Mouse (Mus musculus): ENCODE measurements at regions not wholly inside any gene's neighbourhood (a gene's known extent, or its start where the extent isn't known, plus 50 kb on each side); places are given as distances from the start of the nearest gene placed in this dataset.

DNA sequence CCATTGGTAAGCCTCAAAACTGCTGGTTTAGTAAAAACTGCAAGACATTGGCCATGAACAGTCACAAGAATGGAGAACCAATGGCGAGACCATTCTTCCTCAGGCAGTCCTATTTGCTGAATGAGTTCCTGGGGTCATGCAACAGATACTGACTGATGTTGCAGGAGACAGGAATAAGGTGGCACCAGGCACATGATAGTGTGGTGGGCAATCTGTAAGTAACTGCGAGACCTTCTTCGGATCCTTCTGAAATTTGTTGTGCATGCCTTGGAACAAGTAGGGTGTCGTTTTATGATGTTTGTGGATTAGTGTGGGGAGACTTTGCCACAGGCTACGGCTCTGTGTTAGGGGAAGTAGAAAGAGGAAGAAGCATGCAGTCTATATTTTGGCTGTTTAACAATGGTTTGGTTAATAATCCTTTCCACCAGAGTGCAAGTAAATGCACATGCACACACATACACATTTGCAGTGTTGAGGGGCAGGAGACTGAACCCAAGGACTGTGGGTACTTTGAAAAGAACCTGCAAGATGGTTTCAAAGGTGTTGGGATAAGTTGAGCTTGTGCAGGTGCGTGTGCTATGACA is 194.9 kb downstream of the Mex3b start:
- Histone ChIP-seq H3K27ac (replicated peaks in 1 of 2; ENCODE audit: control insufficient read depth in 1 of 2, insufficient read depth in 1 of 2, low read depth in 2 of 2, low read length in 2 of 2) (peak overlapping the region in 1 of 2 experiments; percentile 16; a peak in 1 of 4 replicates), H3K4me3 (ENCODE audit: control insufficient read depth in 1 of 2, insufficient read depth in 1 of 2, low read depth in 1 of 2, low read length in 2 of 2) (no peak overlapping the region), H3K4me1 (ENCODE audit: control insufficient read depth in 2 of 2, insufficient read depth in 2 of 2, low read length in 2 of 2) (no peaks in the 10 kb centered on the region; a peak in 1 of 4 replicates), H3K36me3 (ENCODE audit: control insufficient read depth, insufficient read depth, low read length) (no peaks in the 10 kb centered on the region), H3K27me3 (ENCODE audit: control insufficient read depth, insufficient read depth, low read length) (no peaks in the 10 kb centered on the region), H3K4me2 (ENCODE audit: low read length) (no peak overlapping the region), H3K9me3 (ENCODE audit: control insufficient read depth, low read length) (no peaks in the 10 kb centered on the region), H3K9ac (ENCODE audit: low read length) (no peak overlapping the region)
- WGBS = 78% methylated on average over 6 of the region's 6 CpGs
- no peak for ATAC-seq (ENCODE audit: insufficient number of reproducible peaks, insufficient read depth, low FRiP score, low read depth)

DNA sequence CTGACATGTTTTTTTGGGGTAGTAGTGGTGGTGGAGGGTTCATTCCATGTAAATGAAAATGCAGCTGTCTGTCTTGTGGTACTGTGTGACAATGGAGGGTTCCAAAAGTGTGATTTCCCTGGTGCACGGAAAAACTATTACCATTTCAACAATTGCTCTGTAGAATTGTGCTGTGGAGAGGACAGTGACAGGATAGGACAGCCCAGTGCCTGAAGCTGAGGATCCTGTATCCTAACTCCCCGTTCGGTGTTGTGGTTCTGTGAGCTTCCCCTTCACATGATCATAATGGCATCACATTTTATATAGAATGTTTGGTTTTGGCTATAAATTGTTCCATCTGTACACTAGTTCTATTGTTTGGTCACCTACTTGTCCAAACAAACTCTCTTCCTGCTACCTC is 196.4 kb downstream of the Mex3b start:
- no peak for ATAC-seq (ENCODE audit: insufficient number of reproducible peaks, insufficient read depth, low FRiP score, low read depth)
- H3K4me2 ChIP-seq (ENCODE audit: low read length) = no peak overlapping the region
- no peaks in the 10 kb centered on the region for H3K27me3 ChIP-seq (ENCODE audit: control insufficient read depth, insufficient read depth, low read length)
- H3K9me3 ChIP-seq (ENCODE audit: control insufficient read depth, low read length) = no peaks in the 10 kb centered on the region
- H3K9ac ChIP-seq (ENCODE audit: low read length) = no peak overlapping the region
- no peak overlapping the region for H3K27ac ChIP-seq (replicated peaks in 1 of 2; ENCODE audit: control insufficient read depth in 1 of 2, insufficient read depth in 1 of 2, low read depth in 2 of 2, low read length in 2 of 2)
- 83% methylated on average over 3 of the region's 3 CpGs for WGBS
- H3K4me1 ChIP-seq (ENCODE audit: control insufficient read depth in 2 of 2, insufficient read depth in 2 of 2, low read length in 2 of 2) = no peaks in the 10 kb centered on the region; a peak in 1 of 4 replicates
- no peak overlapping the region for H3K4me3 ChIP-seq (ENCODE audit: control insufficient read depth in 1 of 2, insufficient read depth in 1 of 2, low read depth in 1 of 2, low read length in 2 of 2)
- no peaks in the 10 kb centered on the region for H3K36me3 ChIP-seq (ENCODE audit: control insufficient read depth, insufficient read depth, low read length)

DNA sequence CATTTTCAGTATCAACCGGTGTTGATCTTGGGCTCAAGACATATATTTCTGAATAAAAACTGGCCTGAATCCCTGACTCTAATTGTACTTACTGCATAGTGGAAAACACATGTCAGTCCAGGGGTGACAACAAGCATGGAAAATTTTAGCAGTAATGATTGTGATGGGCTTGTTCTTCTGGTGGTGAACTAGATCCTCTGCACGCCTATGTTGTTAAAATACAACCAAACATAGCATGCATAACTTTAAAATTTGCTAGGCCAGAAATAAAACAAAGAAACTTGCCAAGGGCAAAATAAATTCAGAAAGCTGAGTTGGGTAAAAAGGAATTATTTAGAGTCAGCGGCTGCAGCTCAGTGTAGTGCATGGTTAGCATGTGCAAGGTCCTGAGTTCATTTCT is 198.2 kb downstream of the Mex3b start:
- 74% methylated on average over 3 of the region's 3 CpGs for WGBS
- no peaks in the 10 kb centered on the region for H3K27me3 ChIP-seq (ENCODE audit: control insufficient read depth, insufficient read depth, low read length)
- H3K9ac ChIP-seq (ENCODE audit: low read length) = no peak overlapping the region
- ATAC-seq (ENCODE audit: insufficient number of reproducible peaks, insufficient read depth, low FRiP score, low read depth) = no peak
- no peaks in the 10 kb centered on the region; a peak in 1 of 4 replicates for H3K4me1 ChIP-seq (ENCODE audit: control insufficient read depth in 2 of 2, insufficient read depth in 2 of 2, low read length in 2 of 2)
- no peak overlapping the region for H3K4me3 ChIP-seq (ENCODE audit: control insufficient read depth in 1 of 2, insufficient read depth in 1 of 2, low read depth in 1 of 2, low read length in 2 of 2)
- H3K27ac ChIP-seq (replicated peaks in 1 of 2; ENCODE audit: control insufficient read depth in 1 of 2, insufficient read depth in 1 of 2, low read depth in 2 of 2, low read length in 2 of 2) = no peak overlapping the region
- H3K36me3 ChIP-seq (ENCODE audit: control insufficient read depth, insufficient read depth, low read length) = no peaks in the 10 kb centered on the region
- no peak overlapping the region for H3K4me2 ChIP-seq (ENCODE audit: low read length)
- H3K9me3 ChIP-seq (ENCODE audit: control insufficient read depth, low read length) = no peaks in the 10 kb centered on the region

DNA sequence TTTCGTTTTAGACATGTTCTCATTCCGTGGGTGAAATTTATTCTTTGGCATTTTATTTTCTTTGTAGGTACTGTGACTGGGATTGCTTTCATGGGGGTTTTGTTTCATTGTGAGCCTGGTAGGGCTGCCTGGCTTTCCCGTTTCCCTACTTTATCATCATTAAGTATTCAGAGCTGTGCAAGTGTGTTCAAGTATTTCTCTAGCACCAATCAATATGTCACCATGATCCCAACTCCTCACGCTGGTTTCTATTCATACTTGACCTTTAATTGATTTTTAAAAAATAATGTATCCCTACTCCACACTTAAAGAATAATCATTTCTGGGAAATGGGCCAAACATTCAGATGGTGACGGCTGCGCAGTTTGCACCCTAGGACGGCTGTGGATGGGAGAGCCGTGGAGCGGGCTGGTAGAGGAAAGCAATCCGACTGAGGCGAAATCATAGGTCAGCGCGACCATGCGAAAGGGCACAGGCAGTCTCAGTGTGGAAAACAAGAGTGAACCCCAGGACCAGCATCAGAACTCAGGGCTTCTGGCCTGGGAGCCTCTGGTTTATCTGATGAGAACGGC is 207.4 kb downstream of the Mex3b start:
- WGBS = 86% methylated on average over 15 of the region's 15 CpGs
- no peak overlapping the region for H3K4me2 ChIP-seq (ENCODE audit: low read length)
- H3K27ac ChIP-seq (replicated peaks in 1 of 2; ENCODE audit: control insufficient read depth in 1 of 2, insufficient read depth in 1 of 2, low read depth in 2 of 2, low read length in 2 of 2) = no peak overlapping the region
- H3K4me1 ChIP-seq (ENCODE audit: control insufficient read depth in 2 of 2, insufficient read depth in 2 of 2, low read length in 2 of 2) = peaks cover 4% of the 10 kb centered on the region in 2 experiments; a peak in 2 of 4 replicates
- H3K9me3 ChIP-seq (ENCODE audit: control insufficient read depth, low read length) = no peaks in the 10 kb centered on the region
- no peak overlapping the region for H3K4me3 ChIP-seq (ENCODE audit: control insufficient read depth in 1 of 2, insufficient read depth in 1 of 2, low read depth in 1 of 2, low read length in 2 of 2)
- no peak overlapping the region for H3K9ac ChIP-seq (ENCODE audit: low read length)
- ATAC-seq (ENCODE audit: insufficient number of reproducible peaks, insufficient read depth, low FRiP score, low read depth) = no peak
- no peaks in the 10 kb centered on the region for H3K27me3 ChIP-seq (ENCODE audit: control insufficient read depth, insufficient read depth, low read length)
- no peaks in the 10 kb centered on the region for H3K36me3 ChIP-seq (ENCODE audit: control insufficient read depth, insufficient read depth, low read length)

DNA sequence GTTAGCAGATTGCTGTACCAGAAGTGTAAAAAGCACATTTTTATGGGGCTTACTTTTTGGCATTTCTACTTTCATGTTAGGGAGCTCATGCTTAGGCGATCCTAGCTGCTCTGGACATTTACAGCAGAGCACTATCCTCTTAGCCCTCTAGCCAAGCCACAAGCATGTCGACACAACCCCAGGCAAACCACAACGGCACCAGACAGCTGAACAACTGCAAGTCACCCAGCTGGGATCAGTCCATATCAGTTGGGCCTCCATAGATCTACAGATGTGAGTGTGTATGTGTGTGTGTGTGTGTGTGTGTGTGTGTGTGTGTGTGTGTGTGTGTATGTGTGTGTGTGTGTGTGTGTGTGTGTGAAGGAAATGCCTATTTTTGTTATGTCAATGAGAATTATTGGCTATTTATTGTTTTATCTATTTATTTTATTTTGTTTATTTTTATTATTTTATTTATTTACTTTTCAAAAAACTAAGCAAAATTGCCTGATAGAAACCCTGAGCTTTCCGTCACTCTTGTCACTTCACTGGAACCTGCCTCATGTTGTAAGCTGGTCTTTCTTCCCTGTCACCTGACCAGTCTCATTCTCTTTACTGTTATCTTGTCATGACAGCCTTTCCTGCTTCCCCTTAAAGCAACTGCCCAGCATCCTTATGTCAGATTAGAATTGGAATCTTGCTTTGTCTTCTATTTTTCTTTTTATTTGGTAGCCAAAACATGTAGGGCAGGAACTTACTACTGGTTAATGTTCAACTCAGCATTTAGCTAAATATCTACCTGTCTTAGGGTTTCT is 208.2 kb downstream of the Mex3b start:
- no peak overlapping the region for H3K4me2 ChIP-seq (ENCODE audit: low read length)
- H3K9ac ChIP-seq (ENCODE audit: low read length) = no peak overlapping the region
- H3K4me1 ChIP-seq (ENCODE audit: control insufficient read depth in 2 of 2, insufficient read depth in 2 of 2, low read length in 2 of 2) = peaks cover 4% of the 10 kb centered on the region in 2 experiments; a peak in 2 of 4 replicates
- ATAC-seq (ENCODE audit: insufficient number of reproducible peaks, insufficient read depth, low FRiP score, low read depth) = no peak
- H3K27ac ChIP-seq (replicated peaks in 1 of 2; ENCODE audit: control insufficient read depth in 1 of 2, insufficient read depth in 1 of 2, low read depth in 2 of 2, low read length in 2 of 2) = peak overlapping the region in 1 of 2 experiments; percentile 33; a peak in 1 of 4 replicates
- WGBS = 62% methylated on average over 4 of the region's 4 CpGs
- H3K27me3 ChIP-seq (ENCODE audit: control insufficient read depth, insufficient read depth, low read length) = no peaks in the 10 kb centered on the region
- H3K4me3 ChIP-seq (ENCODE audit: control insufficient read depth in 1 of 2, insufficient read depth in 1 of 2, low read depth in 1 of 2, low read length in 2 of 2) = no peak overlapping the region
- H3K36me3 ChIP-seq (ENCODE audit: control insufficient read depth, insufficient read depth, low read length) = no peaks in the 10 kb centered on the region
- no peaks in the 10 kb centered on the region for H3K9me3 ChIP-seq (ENCODE audit: control insufficient read depth, low read length)

DNA sequence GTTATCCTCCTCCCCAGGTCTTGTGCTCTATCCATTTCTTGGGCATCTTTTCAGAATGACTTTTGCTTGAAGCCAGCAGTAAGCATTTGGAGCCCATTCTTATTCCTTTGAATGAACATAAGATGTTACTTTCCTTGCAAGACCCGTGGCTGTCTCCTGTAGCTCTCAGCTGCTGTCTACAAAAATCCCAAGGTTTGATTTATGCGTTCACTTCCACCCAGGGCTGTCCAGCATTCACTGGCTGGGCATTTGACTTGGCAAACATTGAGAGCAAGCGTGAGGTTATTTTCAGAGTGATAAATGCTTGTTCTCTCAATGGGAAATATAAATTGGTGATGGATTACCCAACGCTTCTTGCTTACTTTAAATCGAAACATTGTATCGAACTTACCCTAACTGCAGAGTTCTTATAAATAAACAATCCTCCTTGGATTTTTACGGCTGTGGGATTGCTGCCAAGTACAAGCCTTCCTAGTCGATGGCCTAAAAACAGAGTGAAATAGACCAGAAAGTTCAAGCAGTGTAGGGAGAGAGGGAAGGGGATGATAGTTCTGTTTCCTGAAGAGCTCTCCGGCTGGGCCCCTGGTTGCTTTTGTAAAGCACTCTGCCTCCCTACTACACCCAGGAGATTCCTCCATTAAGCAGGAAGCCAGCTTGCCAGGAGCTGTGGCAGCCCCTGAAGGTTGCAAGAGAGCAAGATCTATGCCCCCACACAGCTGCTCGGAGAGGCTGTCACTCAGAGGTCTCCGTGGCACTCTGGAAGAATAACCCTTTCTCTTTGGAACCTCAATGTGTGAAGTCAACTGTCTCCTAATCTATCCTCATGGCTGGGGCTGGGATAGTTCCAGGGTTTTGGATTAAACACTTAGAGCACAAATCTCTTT is 210.1 kb downstream of the Mex3b start:
- ATAC-seq (ENCODE audit: insufficient number of reproducible peaks, insufficient read depth, low FRiP score, low read depth) = no peak
- H3K27ac ChIP-seq (replicated peaks in 1 of 2; ENCODE audit: control insufficient read depth in 1 of 2, insufficient read depth in 1 of 2, low read depth in 2 of 2, low read length in 2 of 2) = no peak overlapping the region

DNA sequence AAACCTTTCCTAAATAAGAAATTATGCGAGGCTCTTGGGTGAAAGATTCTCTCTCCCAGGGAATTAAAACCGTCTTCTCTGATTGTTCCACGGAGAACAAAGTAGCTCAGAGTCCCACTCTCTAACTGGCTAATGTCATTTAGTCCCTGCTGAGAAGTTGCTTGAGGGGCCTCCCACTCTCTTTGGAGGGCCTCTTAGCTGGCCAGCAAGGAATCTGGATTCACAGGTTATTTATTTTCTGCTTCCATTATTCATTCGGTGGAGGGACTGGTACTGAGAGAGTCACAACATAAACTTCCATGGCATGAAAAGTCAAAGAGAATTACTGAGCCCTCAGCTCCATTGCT is 210.8 kb downstream of the Mex3b start:
- H3K27ac ChIP-seq (replicated peaks in 1 of 2; ENCODE audit: control insufficient read depth in 1 of 2, insufficient read depth in 1 of 2, low read depth in 2 of 2, low read length in 2 of 2) = no peak overlapping the region

More for the DNA sequence above, 210.1 kb downstream of the Mex3b start:
- no peak overlapping the region for H3K4me2 ChIP-seq (ENCODE audit: low read length)
- no peak overlapping the region for H3K9ac ChIP-seq (ENCODE audit: low read length)
- H3K4me3 ChIP-seq (ENCODE audit: control insufficient read depth in 1 of 2, insufficient read depth in 1 of 2, low read depth in 1 of 2, low read length in 2 of 2) = no peak overlapping the region
- no peaks in the 10 kb centered on the region for H3K9me3 ChIP-seq (ENCODE audit: control insufficient read depth, low read length)
- 39% methylated on average over 11 of the region's 11 CpGs for WGBS
- H3K27me3 ChIP-seq (ENCODE audit: control insufficient read depth, insufficient read depth, low read length) = no peaks in the 10 kb centered on the region
- H3K4me1 ChIP-seq (ENCODE audit: control insufficient read depth in 2 of 2, insufficient read depth in 2 of 2, low read length in 2 of 2) = peaks cover 4% of the 10 kb centered on the region in 2 experiments; a peak in 2 of 4 replicates
- H3K36me3 ChIP-seq (ENCODE audit: control insufficient read depth, insufficient read depth, low read length) = no peaks in the 10 kb centered on the region

More for the DNA sequence above, 210.8 kb downstream of the Mex3b start:
- Histone ChIP-seq H3K36me3 (ENCODE audit: control insufficient read depth, insufficient read depth, low read length) (no peaks in the 10 kb centered on the region), H3K9me3 (ENCODE audit: control insufficient read depth, low read length) (no peaks in the 10 kb centered on the region), H3K4me1 (ENCODE audit: control insufficient read depth in 2 of 2, insufficient read depth in 2 of 2, low read length in 2 of 2) (peaks cover 4% of the 10 kb centered on the region in 2 experiments; a peak in 2 of 4 replicates), H3K4me2 (ENCODE audit: low read length) (no peak overlapping the region), H3K9ac (ENCODE audit: low read length) (no peak overlapping the region), H3K27me3 (ENCODE audit: control insufficient read depth, insufficient read depth, low read length) (no peaks in the 10 kb centered on the region), H3K4me3 (ENCODE audit: control insufficient read depth in 1 of 2, insufficient read depth in 1 of 2, low read depth in 1 of 2, low read length in 2 of 2) (no peak overlapping the region)
- WGBS = 43% methylated on average over 4 of the region's 4 CpGs
- ATAC-seq (ENCODE audit: insufficient number of reproducible peaks, insufficient read depth, low FRiP score, low read depth) = no peak
